Mouse (Mus musculus): ENCODE data around the gene Aldh1l2. TPM values are rescaled to one million over a fixed set of nuclear protein-coding genes. Genes with fewer than 3 reads are reported as not detected.

The Aldh1l2 gene
- polyA plus RNA-seq (2012; rRNA removed) = 5.2 and 6.0 TPM in 2 replicates

GRCm38 (mm10) chr10:83533910-83534283 lies at the start of gene Aldh1l2:
Gene Aldh1l2 (minus strand): TSS chr10:83534140.

GRCm38 (mm10) chr10:83543439-83544102 lies 9.6 kb upstream of the Aldh1l2 start, which contains the start of gene Washc4:
Gene Washc4 (plus strand): TSS chr10:83543752.

Other genes starting within 250 kb of the Aldh1l2 start
- 0.47 and 0.71 TPM in 2 replicates for gene Slc41a2, start 196.3 kb downstream of the Aldh1l2 start, polyA plus RNA-seq (2012; rRNA removed)
- 0.85 and 1.3 TPM in 2 replicates for gene D10Wsu102e, start 173.9 kb downstream of the Aldh1l2 start, polyA plus RNA-seq (2012; rRNA removed)
- 14.2 and 18.7 TPM in 2 replicates for gene Washc4, start 9.6 kb upstream of the Aldh1l2 start, polyA plus RNA-seq (2012; rRNA removed)
- 39.6 and 45.4 TPM in 2 replicates for gene Appl2, start 114.6 kb upstream of the Aldh1l2 start, polyA plus RNA-seq (2012; rRNA removed)
- 23.1 and 26.5 TPM in 2 replicates for gene 1500009L16Rik, start 188.7 kb upstream of the Aldh1l2 start, polyA plus RNA-seq (2012; rRNA removed)